Mouse (Mus musculus): ENCODE measurements around the gene Tubgcp6. TPM values are rescaled to one million over a fixed set of nuclear protein-coding genes. Genes with fewer than 3 reads are reported as not detected.
A peak's percentile ranks its signal among the peaks of the same experiment; 100 is the strongest.

The Tubgcp6 gene
- 9.8 and 12.5 TPM in 2 replicates for polyA plus RNA-seq (2015; fragmentation: Nextera tagmentation; extraction: Ambion mirVana)

GRCm38 (mm10) chr15:89122649-89123366, at the start of gene Tubgcp6:
Tubgcp6 (minus strand) TSS chr15:89123112.
- DNase-seq (ENCODE audit: low spot score) = peak; percentile 94

- DNase-seq (ENCODE audit: low spot score) = no peak
Measured at GRCm38 (mm10) chr15:89172276-89172935, 49.5 kb upstream of the Tubgcp6 start.

GRCm38 (mm10) chr15:89171526-89172051, 48.7 kb upstream of the Tubgcp6 start:
- DNase-seq (ENCODE audit: low spot score) = no peak

GRCm38 (mm10) chr15:89170102-89170501, 47.2 kb upstream of the Tubgcp6 start:
- no peak for DNase-seq (ENCODE audit: low spot score)

- DNase-seq (ENCODE audit: low spot score) = no peak
Measured at GRCm38 (mm10) chr15:89169431-89169830, 46.5 kb upstream of the Tubgcp6 start.

- DNase-seq (ENCODE audit: low spot score) = no peak
Measured at GRCm38 (mm10) chr15:89168922-89169321, 46.0 kb upstream of the Tubgcp6 start.

- DNase-seq (ENCODE audit: low spot score) = no peak
Measured at GRCm38 (mm10) chr15:89165478-89165877, 42.6 kb upstream of the Tubgcp6 start.

- no peak for DNase-seq (ENCODE audit: low spot score)
Measured at GRCm38 (mm10) chr15:89161397-89161796, 38.5 kb upstream of the Tubgcp6 start.

- no peak for DNase-seq (ENCODE audit: low spot score)
Measured at GRCm38 (mm10) chr15:89158516-89158915, 35.6 kb upstream of the Tubgcp6 start.

- DNase-seq (ENCODE audit: low spot score) = peak; percentile 80
Measured at GRCm38 (mm10) chr15:89157954-89158353, 35.0 kb upstream of the Tubgcp6 start.

- no peak for DNase-seq (ENCODE audit: low spot score)
Measured at GRCm38 (mm10) chr15:89152312-89152711, 29.4 kb upstream of the Tubgcp6 start.

GRCm38 (mm10) chr15:89150041-89150390, 27.1 kb upstream of the Tubgcp6 start:
- DNase-seq (ENCODE audit: low spot score) = peak; percentile 42

GRCm38 (mm10) chr15:89149271-89150040, 26.5 kb upstream of the Tubgcp6 start, which contains the start of gene Mapk11:
Mapk11 (minus strand) TSS chr15:89149628.
- DNase-seq (ENCODE audit: low spot score) = peak; percentile 65

- no peak for DNase-seq (ENCODE audit: low spot score)
Measured at GRCm38 (mm10) chr15:89148496-89149270, 25.8 kb upstream of the Tubgcp6 start.

- no peak for DNase-seq (ENCODE audit: low spot score)
Measured at GRCm38 (mm10) chr15:89147895-89148294, 25.0 kb upstream of the Tubgcp6 start.

- DNase-seq (ENCODE audit: low spot score) = no peak
Measured at GRCm38 (mm10) chr15:89147456-89147855, 24.5 kb upstream of the Tubgcp6 start.

- peak; percentile 51 for DNase-seq (ENCODE audit: low spot score)
Measured at GRCm38 (mm10) chr15:89147024-89147423, 24.1 kb upstream of the Tubgcp6 start.

- no peak for DNase-seq (ENCODE audit: low spot score)
Measured at GRCm38 (mm10) chr15:89146537-89146936, 23.6 kb upstream of the Tubgcp6 start.

- no peak for DNase-seq (ENCODE audit: low spot score)
Measured at GRCm38 (mm10) chr15:89145813-89146350, 23.0 kb upstream of the Tubgcp6 start.

GRCm38 (mm10) chr15:89144965-89145364, 22.1 kb upstream of the Tubgcp6 start:
- no peak for DNase-seq (ENCODE audit: low spot score)

- DNase-seq (ENCODE audit: low spot score) = no peak
Measured at GRCm38 (mm10) chr15:89143134-89143533, 20.2 kb upstream of the Tubgcp6 start.

All from thymus, postnatal 0 days (tissue).